Mouse (Mus musculus) gastrocnemius, postnatal 10 days (tissue): Measurements from ENCODE around the gene Pcnx3. TPM values are rescaled to one million over a fixed set of nuclear protein-coding genes. Genes with fewer than 3 reads are reported as not detected.
"Not testable (repeated sequence)": the region's sequence is repeated elsewhere in the genome, so short reads cannot be mapped to it uniquely, and the experiment has no call there.

Experiments
- DNase-seq: peaks from one replicate; pipeline ENCODE4 v3.0.0; 2021; ENCODE audit warnings: mixed read lengths
- total RNA-seq, 2 experiments: library from RNA; stranded (reverse); gene quantifications; 2 replicates each; pipeline ENCODE4 v1.2.3; 2021

The Pcnx3 gene
- total RNA-seq, 2 experiments from 2014 or later, result 19.5 to 32.5 TPM

DNA sequence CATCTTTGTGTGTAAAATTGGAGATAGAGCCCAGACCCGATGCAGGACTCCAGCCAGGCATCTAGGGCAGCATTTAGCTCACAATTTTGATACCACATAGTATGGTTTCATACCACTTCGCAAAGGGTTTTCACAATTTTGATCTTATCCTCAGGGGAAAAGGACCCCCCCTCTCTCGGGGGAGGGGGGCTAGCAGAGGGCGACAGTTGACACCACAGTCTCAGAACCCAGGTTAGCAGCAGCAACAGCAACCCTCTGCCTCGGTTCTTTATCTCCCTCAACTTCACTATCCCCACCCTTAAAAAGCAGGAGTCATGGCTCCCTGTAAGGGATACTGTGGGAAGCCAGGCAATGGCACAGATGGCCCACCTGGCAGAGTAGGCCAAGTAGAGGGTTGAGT, 24.5 kb upstream of the Pcnx3 start:
- DNase-seq, result no peak

DNA sequence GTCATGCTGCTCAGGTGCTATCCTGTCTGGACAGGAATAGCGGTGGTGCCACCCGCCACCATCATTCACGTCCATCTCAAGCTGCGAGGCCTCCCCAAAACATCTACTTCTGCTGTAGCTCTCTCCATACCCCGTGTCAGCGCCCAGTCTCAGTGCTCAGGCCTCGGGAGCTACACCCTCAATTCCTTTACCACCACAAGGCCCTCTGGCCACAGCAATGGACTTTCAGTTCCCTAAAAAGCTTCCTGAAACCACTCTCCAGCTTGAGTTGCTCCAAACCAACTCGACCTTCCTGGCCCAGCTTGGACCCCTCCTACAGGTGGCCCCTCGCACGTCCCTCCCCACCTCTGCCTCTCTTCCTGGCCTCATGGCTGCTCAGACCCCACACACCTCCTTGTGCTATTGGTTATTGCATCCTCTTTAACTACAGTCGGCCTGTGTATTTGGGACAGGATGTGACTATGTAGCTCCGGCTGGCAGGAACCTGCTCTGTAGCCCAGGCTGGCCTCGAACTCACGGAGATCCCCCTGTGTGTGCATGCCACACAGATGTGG, 23.3 kb upstream of the Pcnx3 start:
- no peak for DNase-seq

DNA sequence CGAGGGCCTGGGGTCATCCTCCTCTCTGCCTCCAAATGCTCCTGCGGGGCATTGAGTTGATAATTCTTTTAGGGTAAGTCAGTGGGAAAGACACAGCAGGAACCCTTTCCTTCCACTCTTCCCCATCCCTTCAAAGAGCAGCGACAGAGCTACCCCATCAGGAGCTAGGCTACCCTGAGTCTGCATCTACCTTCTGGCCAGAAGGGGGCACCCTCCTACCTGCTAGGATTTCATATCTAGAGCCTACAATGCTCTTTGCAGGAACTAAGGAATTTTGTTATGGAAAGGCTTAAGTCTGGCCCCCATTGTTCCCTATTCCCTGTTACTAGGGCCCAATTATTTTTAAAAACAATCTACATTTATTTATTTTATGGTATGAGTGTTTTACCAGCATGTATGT, 22.5 kb upstream of the Pcnx3 start:
- peak; percentile 77 for DNase-seq

DNA sequence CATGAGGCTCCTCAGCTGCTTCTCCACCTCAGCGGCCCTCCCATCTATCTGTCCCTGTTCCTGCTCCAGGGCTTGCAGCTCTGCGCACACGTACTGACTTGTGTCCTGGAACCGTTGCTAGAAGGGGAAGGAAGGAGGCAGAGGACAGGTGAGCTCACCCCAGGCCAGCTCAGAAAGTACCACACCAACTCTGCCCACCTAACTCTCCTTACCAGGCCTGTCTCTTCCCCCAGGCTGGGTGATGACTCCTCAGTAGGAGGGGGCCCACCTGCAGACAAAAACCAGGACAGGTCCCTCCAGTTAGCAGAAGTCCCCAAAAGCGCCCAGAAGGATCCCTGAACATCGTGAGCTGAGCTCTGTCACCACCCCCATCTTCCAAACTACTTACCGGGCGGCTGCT, 21.9 kb upstream of the Pcnx3 start:
- DNase-seq, result no peak

DNA sequence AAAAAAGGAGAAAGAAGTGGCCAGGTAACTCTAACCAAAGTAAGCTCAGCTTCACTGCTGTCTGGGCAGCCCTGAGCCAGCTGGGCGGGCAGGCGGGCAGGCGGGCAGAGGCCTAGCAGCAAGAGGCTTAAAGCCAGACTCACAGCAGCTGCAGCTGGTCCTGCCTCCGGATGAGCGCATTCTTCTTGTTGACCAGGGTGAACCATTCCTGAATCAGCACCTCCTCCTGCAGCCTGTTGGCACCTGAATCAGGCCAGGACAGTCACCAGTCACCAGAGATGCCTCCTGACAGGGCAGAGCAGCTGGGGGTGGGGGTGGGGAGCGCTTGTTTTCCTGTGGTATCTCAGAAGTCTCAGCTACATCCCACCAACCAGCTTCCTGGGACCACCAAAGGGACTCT, 21.4 kb upstream of the Pcnx3 start:
- no peak for DNase-seq

DNA sequence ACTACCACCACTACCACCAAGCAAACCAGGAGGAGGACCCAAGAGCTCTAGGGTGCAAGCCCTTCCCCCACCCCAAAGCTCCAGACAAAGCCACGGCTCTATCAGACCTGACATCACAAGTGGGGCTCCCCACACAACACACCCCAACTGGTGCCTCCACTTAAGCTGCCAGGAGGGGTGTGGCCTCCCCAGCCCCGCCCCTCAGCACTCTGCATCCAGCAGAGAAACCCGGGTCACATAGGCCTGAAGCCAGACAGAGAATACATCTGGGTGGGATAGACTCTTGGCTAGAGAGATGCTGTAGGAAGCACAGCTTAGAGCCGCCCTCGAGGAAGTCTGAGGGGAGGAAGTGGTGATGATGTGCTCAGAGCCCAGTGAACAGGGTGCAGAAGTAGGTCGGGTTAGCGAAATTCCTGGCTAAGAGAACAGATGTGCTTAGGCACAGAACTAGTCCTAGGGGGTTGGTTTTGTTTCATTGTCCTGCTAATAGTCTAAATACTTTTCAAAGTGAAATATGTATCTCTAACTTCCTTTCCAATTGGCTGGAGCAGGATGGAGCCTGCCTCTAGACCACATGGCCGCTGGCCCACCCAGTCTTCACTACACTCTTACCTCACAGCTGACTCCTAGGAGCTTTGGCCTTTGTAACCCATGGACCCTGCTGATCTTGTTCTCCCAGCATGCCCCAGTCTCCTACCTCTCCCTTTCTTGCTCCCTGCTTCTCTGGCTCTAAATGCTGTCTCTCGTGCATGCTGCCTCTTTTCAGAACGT, 16.3 kb upstream of the Pcnx3 start:
- DNase-seq, result peak; percentile 48

DNA sequence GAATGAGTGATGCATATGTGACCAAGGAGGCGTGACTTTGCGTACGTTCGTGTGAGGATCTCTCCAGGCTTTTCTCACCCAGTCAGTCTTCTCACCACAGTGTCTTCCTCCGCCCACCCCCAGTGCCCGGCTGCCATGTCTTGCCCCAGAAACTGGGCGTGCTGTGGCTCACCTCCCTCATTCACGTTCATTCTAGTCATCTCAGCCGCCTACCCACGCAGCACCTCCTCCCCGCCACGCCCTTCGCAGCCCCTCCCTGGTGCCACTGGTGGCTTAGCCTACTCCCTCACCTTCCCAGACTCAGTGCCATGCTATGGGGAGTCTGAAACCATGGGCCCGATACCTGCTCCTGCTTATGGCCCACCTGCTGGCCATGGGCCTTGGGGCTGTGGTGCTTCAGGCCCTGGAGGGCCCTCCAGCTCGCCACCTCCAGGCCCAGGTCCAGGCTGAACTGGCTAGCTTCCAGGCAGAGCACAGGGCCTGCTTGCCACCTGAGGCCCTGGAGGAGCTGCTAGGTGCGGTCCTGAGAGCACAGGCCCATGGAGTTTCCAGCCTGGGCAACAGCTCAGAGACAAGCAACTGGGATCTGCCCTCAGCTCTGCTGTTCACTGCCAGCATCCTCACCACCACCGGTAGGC, 15.6 kb upstream of the Pcnx3 start, which contains the start of gene Kcnk7:
TSS of gene Kcnk7 (plus strand) at position 205 of the 638 bp plus-strand sequence.
- no peak for DNase-seq

DNA sequence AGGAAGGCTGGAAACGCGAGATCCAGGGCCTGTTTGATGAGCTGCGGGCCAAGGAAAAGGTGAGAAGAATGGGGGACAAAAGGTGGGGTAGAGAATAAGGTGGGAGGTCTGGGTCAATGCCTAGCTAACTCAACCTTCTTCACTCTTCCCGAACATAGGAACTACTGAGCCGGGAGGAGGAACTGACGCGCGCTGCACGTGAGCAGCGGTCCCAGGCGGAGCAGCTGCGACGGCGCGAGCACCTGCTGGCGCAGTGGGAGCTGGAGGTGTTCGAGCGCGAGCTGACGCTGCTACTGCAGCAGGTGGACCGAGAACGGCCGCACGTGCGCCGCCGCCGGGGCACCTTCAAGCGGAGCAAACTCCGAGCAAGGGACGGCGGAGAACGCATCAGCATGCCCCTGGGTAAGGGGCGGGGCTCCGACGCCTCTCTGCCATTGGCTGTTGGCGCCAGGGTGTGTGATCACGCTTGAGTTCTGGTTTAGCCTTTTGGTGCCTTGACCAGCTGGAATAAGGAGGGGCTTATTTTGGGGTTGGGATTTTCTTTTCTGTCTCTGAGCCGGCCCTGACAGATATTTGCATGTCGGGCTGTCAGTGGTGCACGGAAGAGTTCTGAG, 7.2 kb upstream of the Pcnx3 start:
- no peak for DNase-seq

DNA sequence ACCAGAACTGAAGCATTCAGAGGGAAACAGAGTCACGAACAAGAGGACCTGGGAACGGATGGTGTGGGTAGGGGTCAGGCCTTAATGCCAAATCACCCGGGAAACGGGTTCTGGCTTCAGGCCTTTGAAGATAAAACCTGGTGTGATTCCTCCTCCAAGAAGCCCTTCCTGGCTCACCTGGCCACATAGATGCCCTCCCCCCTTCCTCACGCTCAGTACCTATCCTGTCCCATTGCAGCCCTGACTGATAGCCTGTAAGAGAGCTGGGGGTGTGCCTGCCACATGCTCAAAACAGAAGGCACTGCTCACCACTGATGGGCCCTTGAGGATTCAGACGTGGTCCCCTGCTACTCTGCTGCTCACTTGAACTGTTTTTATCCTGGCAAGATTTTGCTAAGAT, 5.1 kb upstream of the Pcnx3 start:
- no peak for DNase-seq

DNA sequence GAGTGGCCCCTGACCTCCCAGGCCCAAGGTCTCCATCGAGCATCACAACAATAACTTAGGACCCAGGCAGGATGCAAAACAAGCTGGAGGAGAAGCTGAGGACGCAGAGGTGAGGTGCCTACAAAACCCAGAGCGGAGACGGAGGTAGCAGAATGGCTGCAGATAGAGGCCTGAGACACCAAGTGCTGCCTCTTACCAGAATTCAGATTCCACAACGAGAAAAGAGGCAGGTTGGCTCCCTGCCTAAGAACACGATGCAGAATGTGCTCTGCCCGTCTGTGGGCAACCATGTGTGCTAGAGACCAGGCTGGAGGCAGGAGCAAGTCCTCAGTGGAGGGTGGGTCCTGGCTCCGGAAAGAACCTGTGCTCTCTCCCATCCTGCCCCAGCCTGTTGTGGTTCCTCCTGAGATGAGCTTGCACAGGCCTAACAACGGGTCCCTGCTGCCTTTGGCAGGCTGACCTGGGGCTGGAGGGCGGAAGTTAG, 4.2 kb upstream of the Pcnx3 start:
- no peak for DNase-seq

DNA sequence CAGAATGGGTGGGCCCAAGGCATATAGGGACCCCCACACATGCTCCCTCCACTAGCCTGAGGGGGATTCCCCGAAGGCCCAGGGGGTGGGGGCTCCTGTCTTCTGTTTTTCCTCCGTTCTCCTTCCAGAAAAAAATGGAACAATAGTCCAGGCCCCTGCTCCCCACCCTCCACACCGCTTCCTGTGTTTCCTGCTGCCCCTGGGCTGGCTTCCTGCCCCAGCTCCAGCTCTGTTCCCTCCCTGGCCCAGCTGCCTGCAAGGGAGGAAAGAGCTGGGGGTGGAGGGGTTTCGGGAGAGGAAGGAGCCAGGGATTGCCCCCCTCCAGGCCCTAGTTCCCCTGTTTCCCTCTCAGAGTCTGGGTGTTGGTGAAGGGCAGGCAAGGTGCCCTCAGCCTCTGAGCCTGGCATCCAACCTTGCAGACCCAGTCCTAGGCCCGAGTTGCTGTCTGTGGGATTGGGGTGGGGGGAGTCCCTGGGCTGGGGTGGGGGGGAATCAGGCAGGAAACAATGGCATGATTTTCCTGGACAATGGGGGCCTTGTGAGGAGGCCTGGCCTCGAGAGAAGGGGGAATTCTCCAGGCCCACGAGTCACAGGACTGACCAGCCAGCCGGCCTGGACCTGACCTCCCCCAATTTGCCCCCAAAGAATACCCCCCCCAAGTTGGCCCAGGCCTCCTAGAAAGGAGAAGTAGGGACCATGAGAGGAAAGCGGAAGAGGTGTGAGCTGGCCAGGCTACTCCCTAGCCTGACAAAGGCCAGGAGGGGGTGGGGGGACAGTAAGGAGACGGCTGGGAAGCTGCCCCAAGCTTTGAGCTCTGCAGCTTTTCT, 3.6 kb upstream of the Pcnx3 start:
- DNase-seq, result peak; percentile 50

DNA sequence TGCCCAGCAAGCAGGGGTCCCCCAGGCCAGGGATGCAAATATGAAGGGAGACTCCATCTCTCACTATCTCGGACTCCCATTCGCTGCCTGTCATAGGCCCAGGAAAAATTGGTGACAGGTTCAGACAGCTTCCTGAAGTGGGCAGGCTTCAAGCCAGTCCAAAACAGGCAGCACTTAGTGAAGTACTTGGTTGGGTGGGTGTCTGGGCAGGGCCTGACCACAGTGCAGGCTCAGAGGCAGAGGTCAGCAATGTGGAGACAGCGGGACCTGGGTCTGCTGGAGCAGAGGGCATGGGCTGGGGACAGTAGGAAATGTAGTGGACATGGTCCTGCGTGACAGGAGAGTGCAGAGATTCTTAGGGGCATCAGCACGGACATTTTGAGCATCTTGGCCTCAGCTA, 2.9 kb upstream of the Pcnx3 start:
- DNase-seq, result no peak

DNA sequence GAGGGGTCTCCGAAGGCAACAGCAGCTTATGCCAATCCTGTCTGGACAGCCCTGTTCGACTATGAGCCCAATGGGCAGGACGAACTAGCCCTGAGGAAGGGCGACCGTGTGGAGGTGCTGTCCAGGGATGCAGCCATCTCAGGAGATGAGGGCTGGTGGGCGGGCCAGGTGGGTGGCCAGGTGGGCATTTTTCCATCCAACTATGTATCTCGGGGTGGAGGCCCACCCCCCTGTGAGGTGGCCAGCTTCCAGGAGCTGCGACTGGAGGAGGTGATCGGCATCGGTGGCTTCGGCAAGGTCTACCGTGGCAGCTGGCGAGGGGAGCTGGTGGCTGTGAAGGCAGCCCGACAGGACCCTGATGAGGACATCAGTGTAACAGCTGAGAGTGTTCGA, 1.6 kb upstream of the Pcnx3 start:
- no peak for DNase-seq

DNA sequence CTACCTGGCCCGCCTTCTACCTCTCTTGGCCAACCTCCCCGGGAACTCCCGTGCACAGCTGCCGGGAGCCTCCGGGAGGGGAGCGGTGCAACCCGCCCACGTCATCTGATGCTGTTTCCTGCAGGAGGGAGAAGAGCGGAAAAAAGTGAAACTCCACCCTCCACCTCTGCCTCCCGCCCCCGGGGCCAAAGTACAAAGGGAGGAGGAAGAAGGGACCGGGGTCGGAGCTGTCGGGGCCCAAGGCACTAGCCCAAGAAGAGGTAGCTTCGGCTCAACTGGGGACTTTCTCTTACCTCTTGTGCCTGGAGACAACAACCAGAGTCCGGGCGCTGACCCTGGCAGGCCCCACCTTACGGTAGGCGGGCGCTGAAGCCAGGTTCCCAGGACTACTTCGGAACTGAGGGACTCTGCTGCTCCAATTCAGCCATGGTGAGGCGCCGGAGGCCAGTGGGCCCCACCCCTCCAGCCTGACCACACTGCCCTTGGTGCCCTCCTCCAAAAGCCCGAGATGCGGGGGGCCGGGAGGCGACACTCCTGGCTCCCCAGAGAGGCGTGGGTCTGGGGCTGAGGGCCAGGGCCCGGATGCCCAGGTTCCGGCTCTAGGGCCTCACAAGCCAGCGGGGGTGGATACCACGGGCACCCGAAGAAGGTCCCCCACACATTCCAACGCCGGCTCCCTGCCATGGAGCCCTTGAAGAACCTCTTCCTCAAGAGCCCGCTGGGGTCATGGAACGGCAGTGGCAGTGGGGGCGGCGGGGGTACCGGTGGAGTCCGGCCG, 1.0 kb upstream of the Pcnx3 start:
- peak; percentile 78 for DNase-seq

DNA sequence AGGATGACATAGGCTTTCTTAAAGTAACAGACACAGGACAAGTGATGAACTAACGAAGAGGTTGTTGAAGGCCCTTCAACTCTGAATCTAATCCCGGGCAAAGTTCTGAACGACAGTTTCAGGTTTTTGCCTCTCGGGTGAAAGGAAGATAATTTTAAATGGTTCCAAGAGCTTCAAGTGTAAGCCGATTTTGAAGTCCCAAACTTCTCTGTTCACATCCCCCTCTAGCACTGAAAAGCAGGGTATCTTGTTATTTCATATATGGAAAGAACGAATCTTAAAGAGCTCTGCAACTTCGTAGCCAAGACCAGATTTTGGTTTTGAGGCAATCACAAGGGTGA, 350 bp upstream of the Pcnx3 start:
- DNase-seq, result no peak

DNA sequence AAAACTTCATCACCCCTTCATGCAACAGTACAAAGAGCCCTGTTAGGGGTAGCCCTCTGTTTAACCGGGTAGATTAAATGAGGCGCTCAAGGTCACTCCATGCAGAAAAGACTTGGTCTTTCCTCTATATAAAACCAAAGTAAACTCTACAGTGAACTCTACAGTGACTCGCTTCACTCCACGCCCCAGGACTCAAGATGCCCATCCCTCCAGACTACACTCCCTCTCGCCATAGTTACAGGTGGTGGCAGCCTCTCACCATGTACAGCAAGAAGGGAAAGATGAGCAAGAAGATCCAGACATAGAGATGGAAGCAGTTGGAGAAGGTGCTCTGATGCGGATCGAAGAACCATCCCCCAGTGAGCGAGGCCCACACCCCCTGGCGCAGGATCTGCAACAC, 970 bp downstream of the Pcnx3 start:
- no peak for DNase-seq

DNA sequence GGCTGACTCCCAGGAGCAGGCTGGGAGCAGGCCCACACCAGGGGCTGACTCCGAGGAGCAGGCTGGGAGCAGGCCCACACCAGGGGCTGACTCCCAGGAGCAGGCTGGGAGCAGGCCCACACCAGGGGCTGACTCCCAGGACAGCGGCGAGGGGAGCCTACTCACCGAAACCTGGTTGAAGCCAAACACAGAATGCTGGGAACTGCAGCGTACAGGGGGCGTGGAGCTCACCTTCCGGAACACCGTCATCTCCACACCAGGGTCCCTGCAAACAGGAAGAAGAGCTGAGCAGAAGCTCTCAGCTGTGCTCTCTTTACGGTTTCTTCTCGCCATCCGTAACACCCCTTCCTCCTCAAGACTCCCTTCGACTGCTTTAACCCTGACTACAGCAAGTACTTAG, 1.8 kb downstream of the Pcnx3 start:
- not testable (repeated sequence) for DNase-seq

DNA sequence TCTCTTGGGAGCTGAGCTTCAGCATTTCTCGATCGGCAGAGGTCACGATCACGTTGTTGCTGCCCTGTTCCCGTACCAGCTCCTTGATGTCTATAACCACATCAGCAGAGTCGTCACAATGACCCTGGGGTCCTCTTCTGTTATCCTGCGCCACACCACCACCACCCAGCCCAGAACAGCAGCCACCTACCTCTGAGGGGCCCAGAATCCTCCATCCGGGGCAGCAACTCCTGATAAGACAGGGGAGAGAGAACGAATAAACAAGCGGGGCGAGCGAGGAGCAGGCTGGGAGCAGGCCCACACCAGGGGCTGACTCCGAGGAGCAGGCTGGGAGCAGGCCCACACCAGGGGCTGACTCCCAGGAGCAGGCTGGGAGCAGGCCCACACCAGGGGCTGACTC, 2.3 kb downstream of the Pcnx3 start:
- DNase-seq, result no peak

DNA sequence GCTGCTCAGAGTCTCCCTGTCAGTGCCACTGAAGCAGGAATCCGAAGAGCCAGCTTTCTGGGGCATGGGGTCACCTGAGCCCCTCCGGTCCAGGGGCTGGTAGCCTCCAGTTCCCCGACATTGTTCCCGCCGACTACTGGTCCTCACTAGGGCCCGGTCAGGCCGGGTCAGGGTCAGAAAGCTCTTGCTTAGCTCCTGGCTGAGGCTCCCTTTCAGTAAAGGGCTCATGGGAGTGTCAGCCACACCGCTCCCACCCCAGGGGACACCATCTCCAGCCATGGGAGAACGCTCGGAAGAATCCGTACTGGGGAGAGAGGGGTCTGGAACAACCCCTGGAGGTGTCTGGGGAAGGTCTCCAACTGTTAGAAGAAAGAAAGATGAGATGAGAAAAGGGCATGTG, 2.8 kb downstream of the Pcnx3 start:
- DNase-seq, result no peak

DNA sequence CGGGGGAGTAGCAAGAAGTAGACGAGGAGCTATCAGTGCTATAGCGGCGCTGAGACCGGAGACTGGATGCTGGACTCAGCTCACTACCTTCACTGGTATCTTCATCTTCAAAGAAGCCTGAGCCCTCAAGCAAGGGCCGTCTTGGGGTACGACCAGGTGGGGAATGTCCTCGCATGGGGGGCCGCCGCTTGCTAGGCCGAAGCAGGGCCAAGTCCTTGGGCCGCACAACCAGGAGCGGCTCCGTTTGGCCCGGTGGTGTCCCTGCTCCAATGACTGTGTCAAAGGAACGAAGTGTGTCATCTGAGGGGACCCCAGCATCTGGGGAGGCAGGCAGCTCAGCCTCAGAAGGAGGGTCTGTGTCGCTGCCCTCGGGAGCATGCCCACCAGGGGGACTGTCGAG, 3.3 kb downstream of the Pcnx3 start:
- no peak for DNase-seq

DNA sequence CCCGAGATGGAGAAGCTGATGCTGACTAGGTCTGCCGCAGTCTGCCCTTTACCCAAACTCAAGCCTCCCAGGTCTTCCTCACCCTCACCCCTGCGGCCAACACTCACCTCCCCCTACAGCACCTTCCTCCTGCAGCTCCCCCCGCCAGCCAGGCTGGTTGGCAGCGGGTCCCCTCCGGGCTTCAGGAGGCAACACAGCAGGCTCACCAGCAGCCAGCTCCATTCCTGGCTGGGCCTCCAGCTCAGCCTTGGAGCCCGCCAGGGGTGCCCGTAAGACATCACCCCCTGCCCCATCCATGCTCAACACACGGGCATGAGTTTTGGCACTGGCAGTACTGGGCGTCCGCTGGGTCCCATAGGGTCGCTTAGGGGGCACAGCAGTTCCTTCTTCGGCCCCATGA, 3.7 kb downstream of the Pcnx3 start:
- DNase-seq, result no peak

DNA sequence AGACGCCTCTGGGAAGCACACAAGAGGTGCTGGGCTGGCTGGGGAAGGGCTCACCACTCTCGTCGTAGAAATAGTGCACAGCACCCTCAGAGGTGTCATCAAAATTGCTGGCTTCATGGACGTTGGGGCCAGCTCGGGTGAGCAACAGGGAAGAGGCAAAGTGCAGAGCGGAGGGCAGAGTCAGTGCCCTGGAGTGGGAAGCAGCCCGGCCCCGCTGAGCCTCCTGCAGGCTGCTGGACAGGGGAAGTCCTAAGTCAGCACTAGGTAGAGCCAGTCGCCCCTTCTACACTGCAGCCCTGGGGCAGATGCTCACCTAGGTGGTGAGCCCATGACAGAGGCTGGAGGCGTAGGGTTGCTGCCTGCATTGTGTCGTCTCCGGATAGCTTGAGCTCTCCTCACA, 4.5 kb downstream of the Pcnx3 start:
- no peak for DNase-seq
